Mouse (Mus musculus) ES-Bruce4 (cell line): ENCODE data around the gene Pank4.

Experiments
- CTCF ChIP-seq: IDR thresholded peaks from one replicate; pipeline ENCODE4 v1.8.1; 2011; ENCODE audit warnings: low read depth, low read length
- EP300 ChIP-seq: IDR thresholded peaks from 2 replicates; pipeline ENCODE4 v1.6.1; 2011; ENCODE audit warnings: low read depth, low read length; ENCODE audit not compliant: insufficient read depth
- POLR2A ChIP-seq: IDR thresholded peaks from one replicate; pipeline ENCODE4 v1.8.1; 2011; ENCODE audit warnings: low read length; ENCODE audit not compliant: insufficient read depth

- no peak for TF ChIP-seq CTCF
- no peak for TF ChIP-seq EP300
- no peak for TF ChIP-seq POLR2A
Measured at GRCm38 (mm10) chr4:154994876-154995275, 31.0 kb downstream of the Pank4 start.
